Mouse (Mus musculus): Measurements from ENCODE around the gene Ppp1r1b. TPM values are rescaled to one million over a fixed set of nuclear protein-coding genes. Genes with fewer than 3 reads are reported as not detected.

Ppp1r1b gene
- polyA plus RNA-seq, 1 experiment from 2014 or later: 60.9 TPM

GRCm38 (mm10) chr11:98387056-98387577 lies 38.9 kb downstream of the Ppp1r1b start:
- Histone ChIP-seq H3K36me3 (no peaks in the 10 kb centered on the region), H3K27me3 (peaks cover 18% of the 10 kb centered on the region), H3K9ac (no peak overlapping the region), H3K9me3 (replicated peaks) (no peaks in the 10 kb centered on the region), H3K4me1 (replicated peaks) (peaks cover 79% of the 10 kb centered on the region), H3K4me3 (no peak overlapping the region), H3K4me2 (no peak overlapping the region), H3K27ac (no peak overlapping the region)
- WGBS: 51% methylated on average over 14 of the region's 14 CpGs
- no peak for ATAC-seq (replicated peaks; ENCODE audit: insufficient number of reproducible peaks, insufficient read depth, low FRiP score, low read depth)

- H3K4me3 ChIP-seq: no peak overlapping the region
- no peak overlapping the region for H3K9ac ChIP-seq
- 70% methylated on average over 10 of the region's 10 CpGs for WGBS
- no peak overlapping the region for H3K27ac ChIP-seq
- peaks cover 86% of the 10 kb centered on the region for H3K4me1 ChIP-seq (replicated peaks)
- H3K4me2 ChIP-seq: no peak overlapping the region
- no peak for ATAC-seq (replicated peaks; ENCODE audit: insufficient number of reproducible peaks, insufficient read depth, low FRiP score, low read depth)
- H3K36me3 ChIP-seq: no peaks in the 10 kb centered on the region
- no peaks in the 10 kb centered on the region for H3K9me3 ChIP-seq (replicated peaks)
- peaks cover 18% of the 10 kb centered on the region for H3K27me3 ChIP-seq
Measured at GRCm38 (mm10) chr11:98388282-98388681, 40.1 kb downstream of the Ppp1r1b start.

GRCm38 (mm10) chr11:98389221-98389780 lies 41.1 kb downstream of the Ppp1r1b start:
- H3K9ac ChIP-seq: no peak overlapping the region
- H3K27me3 ChIP-seq: peaks cover 18% of the 10 kb centered on the region

GRCm38 (mm10) chr11:98390141-98390540 lies 41.9 kb downstream of the Ppp1r1b start:
- no peaks in the 10 kb centered on the region for H3K9me3 ChIP-seq (replicated peaks)
- peaks cover 87% of the 10 kb centered on the region for H3K4me1 ChIP-seq (replicated peaks)
- H3K27me3 ChIP-seq: peaks cover 18% of the 10 kb centered on the region
- H3K27ac ChIP-seq: no peak overlapping the region
- WGBS: 79% methylated on average over 12 of the region's 12 CpGs
- no peak overlapping the region for H3K4me2 ChIP-seq
- no peak overlapping the region for H3K4me3 ChIP-seq
- no peaks in the 10 kb centered on the region for H3K36me3 ChIP-seq
- no peak overlapping the region for H3K9ac ChIP-seq
- no peak for ATAC-seq (replicated peaks; ENCODE audit: insufficient number of reproducible peaks, insufficient read depth, low FRiP score, low read depth)

More at GRCm38 (mm10) chr11:98389221-98389780, 41.1 kb downstream of the Ppp1r1b start:
- Histone ChIP-seq H3K4me2 (no peak overlapping the region), H3K27ac (no peak overlapping the region), H3K4me1 (replicated peaks) (peaks cover 87% of the 10 kb centered on the region), H3K9me3 (replicated peaks) (no peaks in the 10 kb centered on the region), H3K4me3 (no peak overlapping the region), H3K36me3 (no peaks in the 10 kb centered on the region)
- ATAC-seq (replicated peaks; ENCODE audit: insufficient number of reproducible peaks, insufficient read depth, low FRiP score, low read depth): no peak
- WGBS: 22% methylated on average over 9 of the region's 9 CpGs

- Histone ChIP-seq H3K4me3 (no peak overlapping the region), H3K27ac (peak overlapping the region; percentile 98), H3K9me3 (replicated peaks) (no peaks in the 10 kb centered on the region), H3K36me3 (no peaks in the 10 kb centered on the region), H3K27me3 (peaks cover 11% of the 10 kb centered on the region; the same call in 1 of the 2 replicates), H3K4me2 (0 out of 2 replicates have a peak overlapping the region, but pooled peaks have one; percentile 37), H3K4me1 (replicated peaks) (peaks cover 74% of the 10 kb centered on the region), H3K9ac (peak overlapping the region; percentile 26)
- ATAC-seq (replicated peaks; ENCODE audit: insufficient number of reproducible peaks, insufficient read depth, low FRiP score, low read depth): no peak
- WGBS: 10% methylated on average over 8 of the region's 8 CpGs
Measured at GRCm38 (mm10) chr11:98392034-98392433, 43.8 kb downstream of the Ppp1r1b start.

- H3K9ac ChIP-seq: peak overlapping the region; percentile 26
- peaks cover 9% of the 10 kb centered on the region; the same call in 1 of the 2 replicates for H3K27me3 ChIP-seq
- H3K4me2 ChIP-seq: peak overlapping the region; percentile 37
- no peak overlapping the region for H3K4me3 ChIP-seq
- 38% methylated on average over 4 of the region's 4 CpGs for WGBS
- no peaks in the 10 kb centered on the region; the same call in 1 of the 2 replicates for H3K36me3 ChIP-seq
- 0 out of 2 replicates have a peak, but pooled peaks have one; percentile 12 for ATAC-seq (replicated peaks; ENCODE audit: insufficient number of reproducible peaks, insufficient read depth, low FRiP score, low read depth)
- H3K4me1 ChIP-seq (replicated peaks): peaks cover 71% of the 10 kb centered on the region
- peak overlapping the region; percentile 98 for H3K27ac ChIP-seq
- no peaks in the 10 kb centered on the region for H3K9me3 ChIP-seq (replicated peaks)
Measured at GRCm38 (mm10) chr11:98392645-98393044, 44.4 kb downstream of the Ppp1r1b start.

- Histone ChIP-seq H3K27ac (peak overlapping the region; percentile 98), H3K4me1 (replicated peaks) (peaks cover 65% of the 10 kb centered on the region), H3K9me3 (replicated peaks) (no peaks in the 10 kb centered on the region), H3K4me2 (peak overlapping the region; percentile 37), H3K36me3 (no peaks in the 10 kb centered on the region; the same call in 1 of the 2 replicates), H3K9ac (peak overlapping the region; percentile 26), H3K4me3 (no peak overlapping the region), H3K27me3 (peaks cover 9% of the 10 kb centered on the region; the same call in 1 of the 2 replicates)
- peak; percentile 57 for ATAC-seq (replicated peaks; ENCODE audit: insufficient number of reproducible peaks, insufficient read depth, low FRiP score, low read depth)
- WGBS: 23% methylated on average over 6 of the region's 6 CpGs
Measured at GRCm38 (mm10) chr11:98393317-98393716, 45.1 kb downstream of the Ppp1r1b start.

GRCm38 (mm10) chr11:98394301-98394700 lies 46.1 kb downstream of the Ppp1r1b start:
- H3K9me3 ChIP-seq (replicated peaks): no peaks in the 10 kb centered on the region
- H3K4me2 ChIP-seq: peak overlapping the region; percentile 37
- ATAC-seq (replicated peaks; ENCODE audit: insufficient number of reproducible peaks, insufficient read depth, low FRiP score, low read depth): peak; percentile 58
- WGBS: 18% methylated on average over 6 of the region's 6 CpGs
- peaks cover 55% of the 10 kb centered on the region for H3K4me1 ChIP-seq (replicated peaks)
- peaks cover 9% of the 10 kb centered on the region; the same call in 1 of the 2 replicates for H3K27me3 ChIP-seq
- H3K27ac ChIP-seq: peak overlapping the region; percentile 98
- no peak overlapping the region for H3K4me3 ChIP-seq
- H3K36me3 ChIP-seq: no peaks in the 10 kb centered on the region; the same call in 1 of the 2 replicates
- H3K9ac ChIP-seq: no peak overlapping the region

- H3K9ac ChIP-seq: peak overlapping the region; percentile 4; the same call in 1 of the 2 replicates
- H3K36me3 ChIP-seq: no peaks in the 10 kb centered on the region; the same call in 1 of the 2 replicates
- H3K27me3 ChIP-seq: peaks cover 5% of the 10 kb centered on the region; the same call in 1 of the 2 replicates
- peak; percentile 30 for ATAC-seq (replicated peaks; ENCODE audit: insufficient number of reproducible peaks, insufficient read depth, low FRiP score, low read depth)
- H3K4me1 ChIP-seq (replicated peaks): peaks cover 55% of the 10 kb centered on the region
- H3K4me3 ChIP-seq: no peak overlapping the region
- H3K27ac ChIP-seq: peak overlapping the region; percentile 98
- H3K4me2 ChIP-seq: no peak overlapping the region
- 20% methylated on average over 4 of the region's 4 CpGs for WGBS
- no peaks in the 10 kb centered on the region for H3K9me3 ChIP-seq (replicated peaks)
Measured at GRCm38 (mm10) chr11:98395041-98395440, 46.8 kb downstream of the Ppp1r1b start.

- no peak for ATAC-seq (replicated peaks; ENCODE audit: insufficient number of reproducible peaks, insufficient read depth, low FRiP score, low read depth)
- no peak overlapping the region for H3K4me2 ChIP-seq
- H3K9ac ChIP-seq: no peak overlapping the region
- H3K4me1 ChIP-seq (replicated peaks): peaks cover 37% of the 10 kb centered on the region
- H3K4me3 ChIP-seq: no peak overlapping the region
- H3K9me3 ChIP-seq (replicated peaks): no peaks in the 10 kb centered on the region
- H3K36me3 ChIP-seq: no peaks in the 10 kb centered on the region; the same call in 1 of the 2 replicates
- WGBS: 89% methylated on average over 7 of the region's 7 CpGs
- H3K27ac ChIP-seq: no peak overlapping the region
- no peaks in the 10 kb centered on the region for H3K27me3 ChIP-seq
Measured at GRCm38 (mm10) chr11:98397946-98398345, 49.7 kb downstream of the Ppp1r1b start.

GRCm38 (mm10) chr11:98400161-98400726 lies 52.0 kb downstream of the Ppp1r1b start, which contains the start of gene Pgap3:
Pgap3 (minus strand) TSS chr11:98400490.
- H3K27ac ChIP-seq: peak within 1 kb of the TSS; percentile 98
- H3K4me1 ChIP-seq (replicated peaks): peaks cover 14% of the 10 kb centered on the region
- H3K9me3 ChIP-seq (replicated peaks): no peaks in the 10 kb centered on the region
- under 1% methylated on average over 40 of the region's 40 CpGs for WGBS
- H3K4me2 ChIP-seq: peak within 1 kb of the TSS; percentile 85
- H3K9ac ChIP-seq: peak within 1 kb of the TSS; percentile 70
- peak; percentile 86 for ATAC-seq (replicated peaks; ENCODE audit: insufficient number of reproducible peaks, insufficient read depth, low FRiP score, low read depth)
- H3K27me3 ChIP-seq: no peaks in the 10 kb centered on the region
- H3K36me3 ChIP-seq: no peaks in the 10 kb centered on the region; the same call in 1 of the 2 replicates
- peak within 1 kb of the TSS; percentile 84 for H3K4me3 ChIP-seq
